Mouse (Mus musculus) heart, adult 18-20 months (tissue): ENCODE measurements around the gene Dzip3. TPM values are rescaled to one million over a fixed set of nuclear protein-coding genes. Genes with fewer than 3 reads are reported as not detected.

Experiments
- total RNA-seq, 2 experiments: library from RNA; stranded (reverse); gene quantifications; 2 replicates each; pipeline ENCODE4 v1.2.3; 2021

Gene Dzip3
- total RNA-seq, 2 experiments from 2014 or later, result 6.9 to 7.4 TPM

Other genes starting within 250 kb of the Dzip3 start
- gene Trat1, start 222.1 kb downstream of the Dzip3 start, total RNA-seq, result under 1 TPM in 1 of 2 experiments, not detected in 1; 0.15 TPM
- not detected for gene Retnlb, start 177.3 kb downstream of the Dzip3 start, total RNA-seq
- 1 to 10 TPM; 3.9 to 5.0 TPM for gene Retnla, start 151.6 kb downstream of the Dzip3 start, total RNA-seq
- gene Retnlg, start 121.5 kb downstream of the Dzip3 start, total RNA-seq, result not detected
- gene Cip2a, start within 50 bp of the Dzip3 start, total RNA-seq, result 1 to 10 TPM; 1.1 to 1.3 TPM
- not detected for gene Myh15, start 63.3 kb upstream of the Dzip3 start, total RNA-seq